8 mouse cellular contexts compared by ENCODE assay signal in the genomic region with DNA sequence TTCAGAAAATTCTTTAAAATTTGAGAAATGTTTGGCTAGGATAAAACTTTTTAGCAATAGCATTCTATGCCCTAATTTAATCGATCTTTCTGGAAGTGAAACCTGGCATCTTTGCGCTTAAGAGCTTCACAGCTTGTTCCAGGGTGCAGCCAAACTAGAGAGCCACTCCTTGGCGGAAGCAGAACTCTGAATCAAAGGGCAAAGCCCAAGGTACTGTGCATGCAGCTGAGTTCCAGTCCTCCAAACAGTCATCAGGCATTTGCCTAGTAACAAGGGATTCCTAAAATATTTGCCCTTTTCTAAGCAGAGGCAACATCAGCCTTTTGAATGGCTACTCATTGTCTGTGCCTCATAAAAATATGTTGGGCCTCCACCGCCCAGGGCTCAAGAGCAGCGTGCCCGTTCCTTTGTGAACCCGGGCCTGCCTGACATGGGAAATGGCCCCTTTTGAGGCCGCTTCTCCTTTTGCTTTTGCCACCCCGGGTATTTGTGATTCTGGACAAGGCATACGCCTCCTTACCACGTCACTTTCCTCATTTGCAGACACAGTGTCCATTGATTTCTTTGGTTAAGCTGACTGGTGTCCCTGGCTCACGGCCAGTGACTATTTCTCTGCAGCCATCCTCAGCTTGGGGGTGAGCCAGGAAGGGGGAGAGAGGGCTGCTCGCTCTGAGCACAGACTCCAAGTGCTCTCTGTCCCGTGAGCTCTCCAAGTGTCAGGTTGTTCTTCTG.
DNase-seq lines count a peak whose midpoint lies in the region; ATAC-seq and TF ChIP-seq lines count a peak whose summit lies in the region.

No protein-coding gene starts in this region.

- H3K4me3 ChIP-seq in forebrain, postnatal 0 days (ENCODE audit: low read depth, low read length): no peak overlapping the region
- H3K4me3 ChIP-seq in layer of hippocampus, adult 2 months: no peak overlapping the region
- no peak overlapping the region for H3K4me3 ChIP-seq in midbrain, embryonic 11.5 days (ENCODE audit: low read depth, low read length)

- intact Hi-C loops in heart, postnatal 10 days (cut with DNase I): no loop called here
- intact Hi-C loops in heart, postnatal 25 days (cut with DNase I): no loop called here

- peak; percentile 21 to 35 for DNase-seq in heart, postnatal 10 days
- DNase-seq in heart, postnatal 25 days (ENCODE audit: low spot score): no peak
- DNase-seq in forebrain, postnatal 0 days: peak; percentile 77
- DNase-seq in layer of hippocampus, adult 2 months (ENCODE audit: low spot score in 2 of 2): peak; percentile 61 to 78
- peak; percentile 90 for DNase-seq in midbrain, embryonic 11.5 days (ENCODE audit: low spot score, missing footprints)
- DNase-seq in telencephalon, adult 2 months (ENCODE audit: low read depth, low spot score): peak; percentile 56
- no peak for DNase-seq in gastrocnemius, adult 18-20 months (ENCODE audit: low spot score)

- WGBS in forebrain, postnatal 0 days: 25% methylated on average over 14 of the region's 14 CpGs
- WGBS in midbrain, embryonic 11.5 days: 51% methylated on average over 14 of the region's 14 CpGs

- H3K4me1 ChIP-seq in forebrain, postnatal 0 days (ENCODE audit: insufficient read depth): peaks cover 7% of the 10 kb centered on the region; the same call in 1 of the 2 replicates
- H3K4me1 ChIP-seq in midbrain, embryonic 11.5 days (ENCODE audit: control insufficient read depth, insufficient read depth, low read length): peaks cover 17% of the 10 kb centered on the region

- no peaks in the 10 kb centered on the region for H3K9me3 ChIP-seq in forebrain, postnatal 0 days (ENCODE audit: low read length)
- H3K9me3 ChIP-seq in midbrain, embryonic 11.5 days (ENCODE audit: control insufficient read depth, low read length): no peaks in the 10 kb centered on the region

- peak overlapping the region; percentile 43 for H3K27ac ChIP-seq in forebrain, postnatal 0 days (ENCODE audit: low read depth, low read length)
- H3K27ac ChIP-seq in layer of hippocampus, adult 2 months: peak overlapping the region; percentile 88
- peak overlapping the region; percentile 12; the same call in 1 of the 2 replicates for H3K27ac ChIP-seq in midbrain, embryonic 11.5 days (ENCODE audit: low read depth, low read length)

- ATAC-seq in cerebellum, adult (ENCODE audit: insufficient number of reproducible peaks, low FRiP score, low TSS enrichment): peak; percentile 28; the same call in 1 of the 2 replicates
- ATAC-seq in forebrain, postnatal 0 days: peak; percentile 64
- ATAC-seq in midbrain, embryonic 11.5 days (ENCODE audit: low FRiP score): peak; percentile 76

- H3K27me3 ChIP-seq in forebrain, postnatal 0 days (ENCODE audit: insufficient read depth, low read length): no peaks in the 10 kb centered on the region
- H3K27me3 ChIP-seq in midbrain, embryonic 11.5 days (ENCODE audit: control insufficient read depth, insufficient read depth, low read length): peaks cover 6% of the 10 kb centered on the region; the same call in 1 of the 2 replicates

- H3K36me3 ChIP-seq in forebrain, postnatal 0 days (ENCODE audit: insufficient read depth): no peaks in the 10 kb centered on the region
- H3K36me3 ChIP-seq in midbrain, embryonic 11.5 days (ENCODE audit: control insufficient read depth, insufficient read depth, low read length): no peaks in the 10 kb centered on the region

- H3K4me2 ChIP-seq in forebrain, postnatal 0 days (ENCODE audit: low read depth): no peak overlapping the region
- no peak overlapping the region for H3K4me2 ChIP-seq in midbrain, embryonic 11.5 days

- no peak overlapping the region for H3K9ac ChIP-seq in forebrain, postnatal 0 days
- no peak overlapping the region for H3K9ac ChIP-seq in midbrain, embryonic 11.5 days (ENCODE audit: low read length)

- no peak for TF ChIP-seq CTCF in forebrain, postnatal 0 days (IDR thresholded peaks at IDR 0.05; ENCODE audit: low read depth)
- TF ChIP-seq CTCF in layer of hippocampus, adult 2 months (conservative IDR thresholded peaks at IDR 0.05): no peak

Comparison
In these comparisons a context has a peak if more than half of its experiments do, and no peak if none do; other contexts are left out.
1. DNase-seq: peak in heart, postnatal 10 days (2 of 2), forebrain, postnatal 0 days (single experiment), layer of hippocampus, adult 2 months (2 of 2), midbrain, embryonic 11.5 days (single experiment) and telencephalon, adult 2 months (single experiment); none in heart, postnatal 25 days (single experiment) and gastrocnemius, adult 18-20 months (single experiment).
2. H3K27ac ChIP-seq: peak in every context shown above with its lines; median percentile 88 in layer of hippocampus, adult 2 months; 43 in forebrain, postnatal 0 days; 12 in midbrain, embryonic 11.5 days.
3. Peak in every context shown above with its lines, with median percentiles within 50 percentile points of each other: ATAC-seq.